Mouse (Mus musculus): ENCODE results near the gene Ric8b. TPM values are rescaled to one million over a fixed set of nuclear protein-coding genes. Genes with fewer than 3 reads are reported as not detected.

The Ric8b gene
- total RNA-seq, 2 experiments from 2014 or later: 34.5 to 35.0 TPM

DNA sequence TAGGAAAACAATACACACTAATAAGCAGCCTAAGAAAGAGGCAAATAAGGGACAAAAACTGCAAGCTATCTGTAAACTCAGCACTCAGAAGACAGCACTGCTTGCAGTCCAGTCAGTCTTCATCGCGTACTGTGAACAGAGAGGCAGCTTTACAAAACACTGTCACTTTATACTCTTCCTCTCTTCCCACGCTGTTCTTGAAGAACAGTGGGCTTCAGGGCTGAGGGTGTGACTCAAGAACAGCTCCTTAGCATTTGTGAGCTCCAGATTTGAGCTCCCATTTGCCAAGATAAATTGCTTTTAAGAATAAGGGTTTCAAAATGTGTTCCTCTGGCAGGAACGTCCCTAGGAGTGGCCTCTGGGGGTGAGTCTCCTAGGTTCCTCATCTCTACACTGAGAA is 33.0 kb downstream of the Ric8b start:
- no peak for DNase-seq
- intact Hi-C loops (cut with DNase I; ENCODE audit: low total_unique reads): no loop called here

DNA sequence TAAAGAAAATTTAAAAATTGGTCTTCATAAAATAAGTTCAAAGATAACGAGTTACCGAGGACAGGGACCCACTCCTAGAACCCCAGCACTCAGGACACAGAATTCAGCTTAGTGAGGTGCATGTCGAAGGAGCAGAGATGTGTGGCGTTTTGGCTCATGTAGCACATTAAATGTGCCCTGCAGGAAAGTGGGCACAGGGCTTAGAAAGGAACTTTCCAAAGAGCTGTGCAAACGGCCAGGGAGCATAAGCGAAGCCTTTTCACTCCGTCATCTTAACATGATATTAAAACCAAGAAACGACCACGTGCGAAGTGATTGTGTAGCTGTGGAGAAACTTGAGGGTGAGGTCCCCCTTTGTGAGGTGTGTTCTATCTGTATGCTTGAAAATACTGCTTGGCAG is 36.8 kb downstream of the Ric8b start:
- no peak for DNase-seq
- intact Hi-C loops (cut with DNase I; ENCODE audit: low total_unique reads): no loop called here

DNA sequence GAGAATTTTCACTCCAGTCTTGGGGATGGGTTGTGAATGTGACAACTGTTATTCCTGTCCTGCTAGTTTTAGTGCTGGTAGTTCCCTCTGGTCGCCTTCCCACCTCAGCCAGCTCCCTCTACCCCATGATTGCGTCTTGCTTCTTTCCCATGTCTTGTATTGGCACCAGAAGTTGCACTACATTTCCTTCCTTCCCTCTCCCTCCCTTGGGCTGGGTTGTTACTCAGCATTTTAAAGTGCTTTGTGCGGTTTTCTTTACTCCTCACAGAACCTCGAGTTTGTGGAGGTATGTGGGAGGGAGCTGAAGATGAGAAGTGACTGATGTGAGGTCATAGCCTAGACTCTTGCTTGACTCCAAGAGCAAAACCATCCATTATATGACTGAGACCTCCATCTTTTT is 38.8 kb downstream of the Ric8b start:
- intact Hi-C loops (cut with DNase I; ENCODE audit: low total_unique reads): no loop called here
- no peak for DNase-seq

DNA sequence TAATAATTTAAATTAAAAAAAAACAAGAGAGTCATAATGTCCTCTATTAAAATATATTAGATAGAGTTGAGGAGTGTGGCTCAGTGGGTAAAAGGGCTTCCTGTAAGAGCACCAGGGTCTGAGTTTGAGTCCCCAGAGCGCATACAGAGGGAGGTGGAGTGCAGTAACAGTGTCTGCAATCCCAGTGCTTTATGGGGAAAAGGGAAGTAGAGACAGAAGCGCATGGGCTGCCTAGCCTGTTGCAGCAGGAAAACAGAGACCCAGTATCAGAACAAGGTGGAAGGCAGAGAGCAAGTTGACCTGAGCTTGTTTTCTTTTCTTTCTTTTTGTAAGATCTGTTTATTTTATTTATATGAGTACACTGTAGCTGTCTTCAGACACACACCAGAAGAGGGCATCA is 41.2 kb downstream of the Ric8b start:
- no peak for DNase-seq
- intact Hi-C loops (cut with DNase I; ENCODE audit: low total_unique reads): no loop called here

GRCm38 (mm10) chr10:84960380-84960930 is 43.0 kb downstream of the Ric8b start:
- intact Hi-C loops (cut with DNase I; ENCODE audit: low total_unique reads): no loop called here
- DNase-seq: no peak

- intact Hi-C loops (cut with DNase I; ENCODE audit: low total_unique reads): no loop called here
- no peak for DNase-seq
Observed at GRCm38 (mm10) chr10:84963126-84963525, 45.7 kb downstream of the Ric8b start.

DNA sequence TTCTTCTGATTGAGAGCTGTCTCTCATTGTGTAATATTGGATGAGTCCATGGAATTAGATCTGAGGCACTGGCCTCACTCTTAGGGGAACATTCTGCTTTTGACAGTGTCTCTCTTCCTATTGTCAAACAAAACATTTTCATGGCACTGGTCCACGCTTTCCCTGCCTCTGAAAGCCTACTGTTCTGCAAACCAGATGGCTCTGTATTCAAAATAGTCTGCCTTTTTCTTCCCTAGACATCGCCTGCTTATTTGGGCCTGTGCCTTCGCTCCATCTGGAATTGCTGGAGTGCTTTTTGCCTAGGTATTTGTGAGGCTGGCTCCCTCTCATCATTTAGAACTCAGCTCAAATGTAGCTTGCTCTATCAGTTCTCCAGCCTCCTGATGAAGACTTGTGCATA is 46.3 kb downstream of the Ric8b start:
- DNase-seq: no peak
- intact Hi-C loops (cut with DNase I; ENCODE audit: low total_unique reads): no loop called here

DNA sequence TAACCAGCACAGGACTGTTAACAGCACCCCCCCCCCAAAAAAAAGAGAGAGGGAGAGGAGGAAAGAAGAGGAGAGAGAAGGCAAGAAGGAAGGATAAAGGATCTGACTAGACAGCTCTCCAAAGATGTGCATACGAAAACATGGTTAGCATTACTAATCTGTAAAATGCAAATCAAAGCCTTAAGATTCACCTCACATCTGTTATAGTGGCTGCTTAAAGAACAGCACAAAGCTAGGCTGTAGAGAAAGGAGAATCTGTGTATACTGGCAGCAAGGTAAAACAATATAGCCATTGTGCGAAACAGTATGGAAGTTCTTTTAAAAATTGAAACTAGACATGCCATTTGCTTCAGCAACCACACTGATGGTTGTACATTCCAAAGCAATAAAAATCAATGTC is 49.1 kb downstream of the Ric8b start:
- no peak for DNase-seq
- intact Hi-C loops (cut with DNase I; ENCODE audit: low total_unique reads): no loop called here

DNA sequence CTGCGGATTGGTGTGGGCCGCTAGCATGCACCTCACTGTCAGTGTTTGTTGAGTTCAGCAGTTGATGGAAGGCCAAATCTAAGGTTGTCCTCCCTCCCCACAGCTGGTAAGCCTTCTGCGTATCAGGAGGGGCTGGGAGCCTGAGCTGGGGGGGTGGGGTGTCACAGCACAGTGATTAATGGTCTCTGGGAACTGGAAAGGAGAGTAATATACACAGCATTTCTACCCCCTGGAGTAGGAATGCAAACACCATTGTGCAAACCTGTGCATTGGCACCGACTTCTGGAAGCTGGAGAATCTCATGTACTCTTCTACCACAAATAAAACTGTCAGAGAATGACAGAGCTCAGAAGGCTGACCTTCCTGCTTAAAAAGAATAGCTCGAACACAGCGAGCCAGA is 50.2 kb downstream of the Ric8b start:
- intact Hi-C loops (cut with DNase I; ENCODE audit: low total_unique reads): no loop called here
- DNase-seq: peak; percentile 28

DNA sequence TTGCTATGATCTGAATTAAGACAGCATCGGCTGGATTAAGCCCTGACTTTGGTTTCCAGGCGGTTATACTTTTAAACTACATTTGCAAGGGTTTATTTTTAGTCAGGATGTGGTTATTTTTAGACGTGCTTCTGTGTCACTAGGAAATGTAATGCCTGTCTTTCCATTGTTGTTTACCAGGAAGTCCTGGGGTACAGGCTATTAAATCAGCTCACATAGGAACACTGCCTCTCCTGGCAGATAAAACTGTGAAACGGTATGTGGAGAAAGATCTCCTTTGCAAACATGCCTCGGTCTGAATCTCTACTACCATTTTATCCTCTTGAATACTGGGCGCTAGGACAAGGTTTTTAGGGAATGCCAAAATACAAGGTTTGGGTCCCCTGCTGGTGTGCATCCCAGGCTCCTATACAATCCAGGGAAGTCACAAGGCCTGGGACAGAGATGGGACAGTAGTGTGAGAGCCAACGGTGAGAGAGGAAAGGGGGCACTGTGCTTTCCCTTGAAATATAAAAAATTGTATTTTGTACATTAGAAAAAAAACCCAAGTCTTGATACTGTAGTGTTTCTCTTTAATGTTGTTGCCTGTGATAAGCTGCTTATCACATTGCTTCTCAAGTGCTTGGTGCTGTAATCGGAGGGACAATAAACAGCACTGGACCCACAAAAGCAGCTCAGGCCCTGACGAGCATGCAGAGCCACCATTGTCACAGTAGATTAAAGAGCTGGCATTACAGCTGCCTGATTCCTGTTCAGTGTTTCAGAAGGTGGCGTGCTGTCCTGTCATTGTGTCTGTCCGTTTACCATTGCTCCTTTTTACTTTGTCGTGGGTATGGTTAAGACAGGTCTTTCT is 51.7 kb downstream of the Ric8b start:
- intact Hi-C loops (cut with DNase I; ENCODE audit: low total_unique reads): no loop called here
- DNase-seq: no peak

GRCm38 (mm10) chr10:84975264-84975663 is 57.8 kb downstream of the Ric8b start:
- intact Hi-C loops (cut with DNase I; ENCODE audit: low total_unique reads): no loop called here

GRCm38 (mm10) chr10:84976588-84977351 is 59.4 kb downstream of the Ric8b start:
- no peak for DNase-seq
- intact Hi-C loops (cut with DNase I; ENCODE audit: low total_unique reads): no loop called here

More at GRCm38 (mm10) chr10:84975264-84975663, 57.8 kb downstream of the Ric8b start:
- DNase-seq: no peak

GRCm38 (mm10) chr10:84980291-84980690 is 62.9 kb downstream of the Ric8b start:
- intact Hi-C loops (cut with DNase I; ENCODE audit: low total_unique reads): loop anchor here (10.0 kb wide), 1 partner anchor 45 kb away; no protein-coding TSS in a partner anchor
- no peak for DNase-seq

DNA sequence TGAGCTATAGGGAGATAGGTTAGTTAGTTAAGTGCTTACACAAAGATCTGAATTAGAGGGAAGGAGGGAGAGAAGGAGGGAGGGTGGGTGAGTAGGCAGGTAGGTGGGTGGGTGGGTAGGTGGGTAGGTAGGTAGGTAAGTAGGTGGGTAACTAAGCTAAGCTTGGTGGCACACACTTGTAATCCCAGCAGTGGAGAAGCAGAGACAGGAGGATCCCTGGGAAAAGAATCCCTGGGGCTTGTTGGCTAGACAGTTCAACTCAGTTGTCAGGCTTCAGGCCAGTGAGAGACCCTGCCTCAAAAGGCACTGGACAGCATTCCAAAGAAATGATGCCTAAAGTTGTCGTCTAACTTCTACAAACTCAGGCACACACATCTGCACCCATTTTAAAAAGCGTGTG is 64.0 kb downstream of the Ric8b start:
- intact Hi-C loops (cut with DNase I; ENCODE audit: low total_unique reads): loop anchor here (10.0 kb wide), 1 partner anchor 47 kb away; no protein-coding TSS in a partner anchor
- no peak for DNase-seq

DNA sequence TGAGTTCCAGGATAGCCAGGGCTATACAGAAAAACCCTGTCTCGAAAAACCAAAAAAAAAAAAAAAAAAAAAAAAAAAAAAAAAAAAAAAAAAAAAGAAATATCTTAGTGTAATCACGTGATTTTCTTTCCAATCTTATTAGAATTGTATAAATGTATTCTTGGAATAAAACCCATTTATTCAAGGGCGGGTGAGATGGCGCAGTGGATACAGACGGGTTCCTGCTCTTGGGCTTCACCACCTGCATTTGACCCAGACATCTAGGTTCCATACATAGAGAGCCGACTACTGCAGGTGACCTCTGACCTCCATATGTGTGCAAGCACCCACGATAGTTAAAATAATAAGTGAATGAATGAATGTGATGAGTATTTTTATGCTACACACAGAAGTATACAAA is 65.3 kb downstream of the Ric8b start:
- intact Hi-C loops (cut with DNase I; ENCODE audit: low total_unique reads): loop anchor here (10.0 kb wide), 1 partner anchor 48 kb away; no protein-coding TSS in a partner anchor

DNA sequence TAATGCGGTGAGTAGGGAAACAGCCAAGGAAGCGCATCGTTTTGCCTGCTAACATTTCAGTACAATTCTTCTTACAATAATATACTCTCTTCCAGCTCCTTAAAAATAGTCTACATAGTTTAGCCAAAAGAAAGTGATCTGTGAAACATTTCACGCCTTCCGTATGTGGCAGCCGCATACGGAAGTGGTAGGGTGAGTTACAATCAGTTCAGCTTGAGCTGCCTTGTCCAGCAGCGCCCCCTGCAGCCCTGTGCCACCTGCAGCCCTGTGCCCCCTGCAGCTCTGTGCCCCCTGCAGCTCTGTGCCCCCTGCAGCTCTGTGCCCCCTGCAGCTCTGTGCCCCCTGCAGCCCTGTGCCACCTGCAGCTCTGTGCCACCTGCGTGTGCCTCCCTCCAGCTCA is 68.5 kb downstream of the Ric8b start:
- DNase-seq: peak; percentile 68
- intact Hi-C loops (cut with DNase I; ENCODE audit: low total_unique reads): loop anchor here (5.0 to 10.0 kb wide), 2 partner anchors 51 to 149 kb away; no protein-coding TSS in a partner anchor

More for the DNA sequence above, 65.3 kb downstream of the Ric8b start:
- DNase-seq: no peak

DNA sequence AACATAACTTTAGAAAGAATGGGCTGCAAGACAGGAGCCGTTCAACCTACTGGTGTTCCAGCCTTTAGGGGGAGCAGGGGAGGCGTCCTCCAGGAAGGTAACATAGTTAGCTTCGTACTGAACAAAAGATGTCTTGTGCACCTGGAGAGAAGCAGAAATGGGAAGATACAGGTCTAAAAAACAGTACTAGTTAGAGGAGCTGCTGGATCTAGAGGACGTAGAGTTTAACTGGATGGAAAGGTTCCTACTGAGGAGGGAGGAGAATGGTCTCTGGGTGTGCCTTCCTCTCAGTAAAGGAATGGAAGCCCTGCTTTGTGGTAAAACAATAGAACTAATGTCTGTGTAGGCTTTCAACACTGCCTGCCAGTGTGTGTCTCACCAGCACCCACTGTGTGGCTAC is 70.2 kb downstream of the Ric8b start:
- no peak for DNase-seq
- intact Hi-C loops (cut with DNase I; ENCODE audit: low total_unique reads): loop anchor here (5.0 to 10.0 kb wide), 2 partner anchors 53 to 150 kb away; no protein-coding TSS in a partner anchor

GRCm38 (mm10) chr10:84988650-84989049 is 71.2 kb downstream of the Ric8b start:
- intact Hi-C loops (cut with DNase I; ENCODE audit: low total_unique reads): loop anchor here (5.0 to 10.0 kb wide), 2 partner anchors 54 to 151 kb away; no protein-coding TSS in a partner anchor
- DNase-seq: no peak

GRCm38 (mm10) chr10:84994346-84994745 is 76.9 kb downstream of the Ric8b start:
- intact Hi-C loops (cut with DNase I; ENCODE audit: low total_unique reads): no loop called here
- DNase-seq: no peak

DNA sequence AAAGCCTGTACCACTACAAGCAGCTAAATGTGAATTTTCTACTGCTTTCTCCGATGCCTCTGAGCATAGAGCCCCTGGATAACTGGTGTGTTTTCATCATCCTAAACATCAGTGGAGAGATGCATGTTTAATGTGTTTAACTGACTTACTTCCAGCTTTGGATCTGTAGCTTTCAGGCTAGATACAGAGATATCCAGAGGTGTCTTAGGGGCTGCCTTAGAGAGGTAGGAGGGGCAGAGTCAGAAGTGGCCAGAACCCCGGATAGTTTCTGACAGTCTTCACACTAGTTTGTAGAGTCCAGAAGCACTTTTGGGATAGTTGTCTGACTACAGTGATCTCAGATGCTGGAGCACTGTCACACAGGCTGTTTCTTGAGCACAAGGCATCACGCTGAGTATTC is 77.6 kb downstream of the Ric8b start:
- intact Hi-C loops (cut with DNase I; ENCODE audit: low total_unique reads): no loop called here
- DNase-seq: no peak

Data from gastrocnemius, postnatal 14 days (tissue).